Mouse (Mus musculus): ENCODE measurements around the gene Gjb4. TPM values are rescaled to one million over a fixed set of nuclear protein-coding genes. Genes with fewer than 3 reads are reported as not detected.

Gene Gjb4
- polyA plus RNA-seq, 1 experiment from 2014 or later = not detected

DNA sequence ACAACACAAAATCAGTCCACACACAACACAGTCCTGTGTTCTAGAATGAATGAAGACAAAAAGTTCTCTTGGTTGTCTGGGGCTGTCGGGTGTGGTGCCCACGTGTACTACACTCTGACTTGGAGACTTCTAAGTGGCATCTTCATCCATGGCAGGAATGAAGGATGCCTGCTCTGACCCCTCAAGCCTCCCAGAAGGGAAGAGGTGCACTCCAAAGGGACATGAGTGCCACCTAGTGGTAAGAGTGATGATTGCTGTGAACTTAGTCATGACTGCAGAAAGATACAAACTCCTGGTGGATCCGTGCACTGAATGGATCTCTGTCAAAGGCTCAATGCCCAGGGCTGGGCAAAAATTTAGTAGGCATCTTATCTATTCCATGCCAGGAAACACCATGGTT is 34.3 kb downstream of the Gjb4 start:
- Histone ChIP-seq H3K27ac (ENCODE audit: low read depth) (no peak overlapping the region), H3K9ac (replicated peaks) (no peak overlapping the region), H3K27me3 (ENCODE audit: insufficient read depth, low read length) (peaks cover 8% of the 10 kb centered on the region; the same call in 1 of the 2 replicates), H3K4me3 (ENCODE audit: low read depth, low read length) (no peak overlapping the region), H3K4me2 (ENCODE audit: low read depth, low read length) (no peak overlapping the region), H3K36me3 (replicated peaks; ENCODE audit: insufficient read depth, low read length) (no peaks in the 10 kb centered on the region), H3K9me3 (ENCODE audit: low read length) (no peaks in the 10 kb centered on the region), H3K4me1 (ENCODE audit: insufficient read depth) (no peaks in the 10 kb centered on the region)
- WGBS (ENCODE audit: insufficient replicate concordance) = 4% methylated on average over 3 of the region's 3 CpGs
- TF ChIP-seq CTCF (IDR thresholded peaks at IDR 0.05; ENCODE audit: low read depth) (peak; percentile 90), EP300 (IDR thresholded peaks at IDR 0.05; ENCODE audit: low read depth) (no peak)
- DNase-seq (peak; percentile 60), ATAC-seq (no peak)

DNA sequence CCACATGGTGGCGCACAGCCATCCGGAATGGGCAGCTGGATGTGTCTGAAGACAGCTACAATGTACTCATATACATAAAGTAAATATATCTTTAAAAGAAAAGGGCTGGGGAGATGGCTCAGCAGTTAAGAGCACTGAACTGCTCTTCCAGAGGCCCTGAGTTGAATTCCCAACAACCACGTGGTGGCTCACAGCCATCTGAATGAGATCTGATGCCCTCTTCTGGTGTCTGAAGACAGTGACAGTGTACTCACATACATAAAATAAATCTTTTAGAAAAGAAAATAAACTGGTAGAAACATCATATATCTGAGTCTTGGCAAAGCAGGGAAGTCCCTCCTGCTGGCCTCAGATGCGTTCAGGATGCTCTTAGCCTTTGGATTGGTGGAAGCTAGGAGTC is 36.7 kb downstream of the Gjb4 start:
- H3K4me1 ChIP-seq (ENCODE audit: insufficient read depth) = 0 out of 2 replicates have a peak, but pooled peaks cover 3% of the 10 kb centered on the region
- WGBS (ENCODE audit: insufficient replicate concordance) = 58% methylated on average over 4 of the region's 4 CpGs
- TF ChIP-seq CTCF (IDR thresholded peaks at IDR 0.05; ENCODE audit: low read depth) = peak; percentile 25; the same call in 1 of the 2 replicates
- TF ChIP-seq EP300 (IDR thresholded peaks at IDR 0.05; ENCODE audit: low read depth) = no peak
- H3K4me3 ChIP-seq (ENCODE audit: low read depth, low read length) = no peak overlapping the region
- H3K36me3 ChIP-seq (replicated peaks; ENCODE audit: insufficient read depth, low read length) = no peaks in the 10 kb centered on the region
- ATAC-seq (no peak), DNase-seq (no peak)
- H3K27me3 ChIP-seq (ENCODE audit: insufficient read depth, low read length) = peaks cover 27% of the 10 kb centered on the region; the same call in 1 of the 2 replicates
- no peak overlapping the region for H3K4me2 ChIP-seq (ENCODE audit: low read depth, low read length)
- H3K9me3 ChIP-seq (ENCODE audit: low read length) = no peaks in the 10 kb centered on the region
- no peak overlapping the region for H3K27ac ChIP-seq (ENCODE audit: low read depth)
- no peak overlapping the region for H3K9ac ChIP-seq (replicated peaks)

DNA sequence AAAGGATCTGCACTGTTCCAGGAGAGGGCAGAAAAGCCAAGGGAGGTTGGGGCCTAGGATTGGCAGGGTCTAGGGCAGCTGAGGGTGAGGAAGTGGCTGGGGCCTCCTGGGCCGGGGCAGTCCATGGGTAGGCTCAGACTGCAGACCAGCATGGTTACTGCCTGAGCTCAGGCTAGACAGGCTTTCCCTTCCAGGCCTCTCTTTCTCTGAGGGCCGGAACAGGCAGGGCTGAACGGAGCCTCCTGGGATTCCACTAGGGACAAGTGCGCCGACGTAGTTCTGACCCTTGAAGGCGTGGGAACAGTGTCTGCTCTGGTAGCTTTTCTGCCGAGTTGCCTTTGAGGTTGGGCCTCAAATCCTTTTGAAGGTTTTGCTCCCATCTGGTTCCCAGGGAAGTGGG is 38.1 kb downstream of the Gjb4 start:
- TF ChIP-seq CTCF (IDR thresholded peaks at IDR 0.05; ENCODE audit: low read depth) (no peak), EP300 (IDR thresholded peaks at IDR 0.05; ENCODE audit: low read depth) (no peak)
- ATAC-seq (no peak), DNase-seq (no peak)
- WGBS (ENCODE audit: insufficient replicate concordance) = 83% methylated on average over 8 of the region's 8 CpGs
- Histone ChIP-seq H3K27me3 (ENCODE audit: insufficient read depth, low read length) (peaks cover 27% of the 10 kb centered on the region; the same call in 1 of the 2 replicates), H3K4me2 (ENCODE audit: low read depth, low read length) (no peak overlapping the region), H3K9me3 (ENCODE audit: low read length) (no peaks in the 10 kb centered on the region), H3K9ac (replicated peaks) (no peak overlapping the region), H3K4me3 (ENCODE audit: low read depth, low read length) (no peak overlapping the region), H3K27ac (ENCODE audit: low read depth) (no peak overlapping the region), H3K36me3 (replicated peaks; ENCODE audit: insufficient read depth, low read length) (no peaks in the 10 kb centered on the region), H3K4me1 (ENCODE audit: insufficient read depth) (0 out of 2 replicates have a peak, but pooled peaks cover 3% of the 10 kb centered on the region)

DNA sequence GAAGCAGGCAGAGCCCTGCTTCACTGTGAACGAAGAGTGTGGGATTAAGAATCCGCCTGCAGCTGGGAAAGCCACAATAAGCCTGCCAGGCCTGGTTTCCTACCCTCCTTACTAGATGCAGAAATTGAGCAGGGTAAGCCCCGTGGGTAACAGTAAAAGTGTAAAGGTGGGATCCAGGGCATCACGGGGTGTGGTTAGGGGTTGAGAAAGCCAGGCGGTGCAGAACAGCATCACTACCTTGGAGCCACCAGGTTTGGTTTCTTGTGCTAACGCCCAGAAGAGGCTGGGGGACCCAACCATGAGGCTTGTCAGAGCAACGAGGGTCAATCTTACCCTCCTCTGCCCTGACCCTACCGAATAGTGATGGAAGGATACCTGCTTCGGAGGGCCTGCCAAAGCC is 39.3 kb downstream of the Gjb4 start:
- Histone ChIP-seq H3K27me3 (ENCODE audit: insufficient read depth, low read length) (peaks cover 20% of the 10 kb centered on the region; the same call in 1 of the 2 replicates), H3K4me1 (ENCODE audit: insufficient read depth) (0 out of 2 replicates have a peak, but pooled peaks cover 3% of the 10 kb centered on the region), H3K4me2 (ENCODE audit: low read depth, low read length) (0 out of 2 replicates have a peak overlapping the region, but pooled peaks have one; percentile 74), H3K36me3 (replicated peaks; ENCODE audit: insufficient read depth, low read length) (no peaks in the 10 kb centered on the region), H3K9me3 (ENCODE audit: low read length) (no peaks in the 10 kb centered on the region), H3K27ac (ENCODE audit: low read depth) (no peak overlapping the region), H3K4me3 (ENCODE audit: low read depth, low read length) (no peak overlapping the region), H3K9ac (replicated peaks) (no peak overlapping the region)
- WGBS (ENCODE audit: insufficient replicate concordance) = 65% methylated on average over 9 of the region's 9 CpGs
- TF ChIP-seq CTCF (IDR thresholded peaks at IDR 0.05; ENCODE audit: low read depth) = no peak
- TF ChIP-seq EP300 (IDR thresholded peaks at IDR 0.05; ENCODE audit: low read depth) = no peak
- no peak for DNase-seq
- no peak for ATAC-seq

DNA sequence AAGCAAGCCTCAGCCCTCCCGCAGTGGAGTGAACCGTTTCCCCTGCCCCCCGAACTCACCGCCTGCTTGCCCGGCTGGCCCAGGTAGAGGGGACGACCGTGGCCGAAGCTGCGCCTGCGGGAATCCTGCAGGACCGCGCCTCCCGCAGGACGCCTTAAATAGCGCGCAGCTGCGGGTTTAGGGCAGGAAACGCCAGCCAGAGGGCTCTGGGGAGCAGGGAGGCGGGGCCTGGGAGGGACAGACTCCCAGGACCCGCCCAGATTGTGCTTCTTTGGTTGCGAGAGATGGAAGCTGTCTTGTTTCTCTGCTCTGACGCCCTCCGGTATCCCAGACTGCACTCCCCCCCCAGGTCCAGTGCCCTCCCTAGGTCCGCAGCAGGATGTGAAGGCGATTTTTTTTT is 40.0 kb downstream of the Gjb4 start, which contains the start of gene Gja4:
Gene Gja4 (minus strand): TSS at position 179 of the 400 bp plus-strand sequence.
- Histone ChIP-seq H3K4me1 (ENCODE audit: insufficient read depth) (0 out of 2 replicates have a peak, but pooled peaks cover 3% of the 10 kb centered on the region), H3K9me3 (ENCODE audit: low read length) (no peaks in the 10 kb centered on the region), H3K4me3 (ENCODE audit: low read depth, low read length) (peak within 1 kb of the TSS; percentile 45), H3K36me3 (replicated peaks; ENCODE audit: insufficient read depth, low read length) (no peaks in the 10 kb centered on the region), H3K4me2 (ENCODE audit: low read depth, low read length) (peak within 1 kb of the TSS; percentile 74), H3K9ac (replicated peaks) (0 out of 2 replicates have a peak within 1 kb of the TSS, but pooled peaks have one; percentile 1), H3K27me3 (ENCODE audit: insufficient read depth, low read length) (peaks cover 20% of the 10 kb centered on the region; the same call in 1 of the 2 replicates), H3K27ac (ENCODE audit: low read depth) (no peak within 1 kb of the TSS)
- 0% methylated on average over 24 of the region's 25 CpGs for WGBS (ENCODE audit: insufficient replicate concordance)
- TF ChIP-seq CTCF (IDR thresholded peaks at IDR 0.05; ENCODE audit: low read depth) (peak; percentile 54), EP300 (IDR thresholded peaks at IDR 0.05; ENCODE audit: low read depth) (no peak)
- ATAC-seq (peak; percentile 68), DNase-seq (peak; percentile 75)

DNA sequence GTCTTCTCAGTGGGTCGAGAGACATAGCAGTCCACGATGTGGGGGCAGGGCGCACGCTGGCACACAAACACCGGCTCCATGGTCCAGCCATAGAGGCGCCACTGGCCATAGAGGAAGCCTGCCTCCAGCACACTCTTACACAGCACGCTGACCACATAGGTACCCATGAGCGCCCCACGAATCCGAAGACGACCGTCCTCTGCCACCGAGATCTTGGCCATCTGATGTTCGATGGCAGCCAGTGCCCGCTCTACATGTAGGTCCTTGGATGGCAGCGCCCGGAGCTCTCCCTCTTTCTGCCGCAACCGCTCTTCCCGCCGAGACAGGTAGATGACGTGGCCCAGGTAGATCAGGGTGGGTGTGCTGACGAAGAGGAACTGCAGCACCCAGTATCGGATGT is 41.5 kb downstream of the Gjb4 start:
- no peak overlapping the region for H3K9ac ChIP-seq (replicated peaks)

More for the DNA sequence above, 41.5 kb downstream of the Gjb4 start:
- Histone ChIP-seq H3K9me3 (ENCODE audit: low read length) (no peaks in the 10 kb centered on the region), H3K4me2 (ENCODE audit: low read depth, low read length) (no peak overlapping the region), H3K27me3 (ENCODE audit: insufficient read depth, low read length) (peaks cover 20% of the 10 kb centered on the region; the same call in 1 of the 2 replicates), H3K4me3 (ENCODE audit: low read depth, low read length) (no peak overlapping the region), H3K36me3 (replicated peaks; ENCODE audit: insufficient read depth, low read length) (no peaks in the 10 kb centered on the region), H3K27ac (ENCODE audit: low read depth) (no peak overlapping the region), H3K4me1 (ENCODE audit: insufficient read depth) (0 out of 2 replicates have a peak, but pooled peaks cover 3% of the 10 kb centered on the region)
- 66% methylated on average over 24 of the region's 24 CpGs for WGBS (ENCODE audit: insufficient replicate concordance)
- ATAC-seq = no peak
- TF ChIP-seq EP300 (IDR thresholded peaks at IDR 0.05; ENCODE audit: low read depth) (no peak), CTCF (IDR thresholded peaks at IDR 0.05; ENCODE audit: low read depth) (no peak)
- DNase-seq = no peak

All from liver, postnatal 0 days (tissue).